Mouse (Mus musculus): ENCODE results near the gene Dbh.

- TF ChIP-seq CTCF (IDR thresholded peaks at IDR 0.05 in 2 of 3, conservative IDR thresholded peaks at IDR 0.05 in 1 of 3; ENCODE audit: control insufficient read depth in 1 of 3, insufficient read depth in 1 of 3, low read depth in 2 of 3, low read length in 3 of 3, poor library complexity in 1 of 3, severe bottlenecking in 1 of 3) (no peak), SMC3 (IDR thresholded peaks at IDR 0.05; ENCODE audit: low read depth, low read length) (no peak), EP300 (IDR thresholded peaks at IDR 0.05; ENCODE audit: low read depth in 1 of 2, low read length in 2 of 2) (no peak), MAZ (IDR thresholded peaks at IDR 0.05; ENCODE audit: low read depth, low read length) (no peak), CHD2 (IDR thresholded peaks at IDR 0.05; ENCODE audit: low read length) (no peak), TBP (IDR thresholded peaks at IDR 0.05; ENCODE audit: low read depth, low read length) (no peak), HCFC1 (IDR thresholded peaks at IDR 0.05; ENCODE audit: low read depth, low read length) (no peak), ELF1 (IDR thresholded peaks at IDR 0.05; ENCODE audit: low read depth, low read length) (no peak), USF1 (IDR thresholded peaks at IDR 0.05; ENCODE audit: low read depth, low read length) (no peak)
These were observed 41.2 kb downstream of the Dbh start for GRCm38 (mm10) chr2:27206128-27206797.

All from MEL (cell line).